Mouse (Mus musculus) heart, embryonic 16.5 days (tissue): ENCODE data around the gene Olfr1336. TPM values are rescaled to one million over a fixed set of nuclear protein-coding genes. Genes with fewer than 3 reads are reported as not detected.
"Not testable (repeated sequence)": the region's sequence is repeated elsewhere in the genome, so short reads cannot be mapped to it uniquely, and the experiment has no call there.

Experiments
- ATAC-seq: fragments of 200-750 bp; cut with Nextera tagmentation; replicated peaks from 2 replicates; pipeline ENCODE4 v1.8.0; 2017; ENCODE audit warnings: moderate number of reproducible peaks; ENCODE audit not compliant: insufficient read depth, low FRiP score; ENCODE audit errors: extremely low read depth
- H3K27ac ChIP-seq: fragments of 300-500 bp; sonication (generic); 2 replicates; pipeline ENCODE4 v1.5.1; 2014; ENCODE audit warnings: mild to moderate bottlenecking, low read length, control low read depth, moderate library complexity
- H3K27me3 ChIP-seq: fragments of 300-500 bp; sonication (generic); 2 replicates; pipeline ENCODE4 v1.6.1; 2014; ENCODE audit warnings: low read length, mixed read lengths; ENCODE audit not compliant: control insufficient read depth, insufficient read depth
- H3K36me3 ChIP-seq: fragments of 300-500 bp; sonication (generic); 2 replicates; pipeline ENCODE4 v1.6.1; 2014; ENCODE audit not compliant: control insufficient read depth, insufficient read depth
- H3K4me1 ChIP-seq: fragments of 300-500 bp; sonication (generic); 2 replicates; pipeline ENCODE4 v1.6.1; 2014; ENCODE audit warnings: low read length, mixed read lengths; ENCODE audit not compliant: control insufficient read depth, insufficient read depth
- H3K4me2 ChIP-seq: fragments of 300-500 bp; sonication (generic); 2 replicates; pipeline ENCODE4 v1.6.1; 2014; ENCODE audit warnings: low read depth, mild to moderate bottlenecking, control low read depth, low read length
- H3K4me3 ChIP-seq: fragments of 300-500 bp; sonication (generic); 2 replicates; pipeline ENCODE4 v1.5.1; 2014; ENCODE audit warnings: mild to moderate bottlenecking, control low read depth, low read length
- H3K9ac ChIP-seq: fragments of 300-500 bp; sonication (generic); 2 replicates; pipeline ENCODE4 v1.6.1; 2014; ENCODE audit warnings: low read length, control low read depth
- H3K9me3 ChIP-seq: fragments of 300-500 bp; sonication (generic); replicated peaks from 2 replicates; pipeline ENCODE4 v1.6.1; 2016; ENCODE audit warnings: low read length; ENCODE audit not compliant: control insufficient read depth
- WGBS: fragments of 180-500 bp; shearing (Covaris S2); extraction: QIAGEN DNeasy Blood & Tissue Kit; methylation state at CpG from one replicate; pipeline ENCODE4 v1.1.7; 2014; 5-methylcytosine and 5-hydroxymethylcytosine counted together
- polyA plus RNA-seq: library from polyadenylated mRNA; unstranded; fragments of >200 nt; fragmentation: Nextera tagmentation; extraction: Ambion mirVana; gene quantifications from 2 replicates; pipeline ENCODE4 v1.2.1, GENCODE M21; 2015

The Olfr1336 gene
- polyA plus RNA-seq, 1 experiment from 2014 or later: not detected

DNA sequence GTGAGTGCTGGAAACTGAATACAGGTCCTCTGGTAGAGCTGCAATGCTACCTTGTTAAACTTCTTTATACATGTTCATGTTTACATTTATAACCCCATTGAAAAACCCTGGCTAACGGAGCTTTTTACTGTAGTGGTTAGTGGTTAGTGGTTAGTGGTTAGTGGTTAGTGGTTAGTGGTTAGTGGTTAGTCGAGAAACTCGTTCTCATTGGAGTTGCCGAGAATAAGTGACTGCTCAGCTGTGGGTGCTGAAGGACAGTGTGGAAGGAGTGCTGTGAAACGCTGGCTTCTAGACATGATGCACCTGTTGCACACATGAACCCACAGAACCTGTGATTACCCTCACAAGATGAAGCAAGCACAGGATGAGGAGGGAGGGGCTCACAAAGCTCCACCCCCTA is 8.2 kb upstream of the Olfr1336 start:
- 71% methylated on average over 5 of the region's 5 CpGs for WGBS
- Histone ChIP-seq H3K36me3 (no peaks in the 10 kb centered on the region), H3K9me3 (peaks cover 3% of the 10 kb centered on the region; the same call in 1 of the 2 replicates), H3K4me1 (no peaks in the 10 kb centered on the region), H3K27ac (no peak overlapping the region), H3K9ac (no peak overlapping the region), H3K4me2 (no peak overlapping the region), H3K4me3 (no peak overlapping the region), H3K27me3 (no peaks in the 10 kb centered on the region)
- ATAC-seq: no peak

GRCm38 (mm10) chr7:6456399-6456798 is 431 bp downstream of the Olfr1336 start:
- Histone ChIP-seq H3K9me3 (peaks cover 3% of the 10 kb centered on the region), H3K9ac (no peak overlapping the region), H3K4me1 (no peaks in the 10 kb centered on the region), H3K27me3 (no peaks in the 10 kb centered on the region), H3K36me3 (no peaks in the 10 kb centered on the region), H3K4me3 (no peak overlapping the region), H3K27ac (no peak overlapping the region), H3K4me2 (no peak overlapping the region)
- WGBS: 41% methylated on average over 3 of the region's 3 CpGs
- ATAC-seq: no peak

DNA sequence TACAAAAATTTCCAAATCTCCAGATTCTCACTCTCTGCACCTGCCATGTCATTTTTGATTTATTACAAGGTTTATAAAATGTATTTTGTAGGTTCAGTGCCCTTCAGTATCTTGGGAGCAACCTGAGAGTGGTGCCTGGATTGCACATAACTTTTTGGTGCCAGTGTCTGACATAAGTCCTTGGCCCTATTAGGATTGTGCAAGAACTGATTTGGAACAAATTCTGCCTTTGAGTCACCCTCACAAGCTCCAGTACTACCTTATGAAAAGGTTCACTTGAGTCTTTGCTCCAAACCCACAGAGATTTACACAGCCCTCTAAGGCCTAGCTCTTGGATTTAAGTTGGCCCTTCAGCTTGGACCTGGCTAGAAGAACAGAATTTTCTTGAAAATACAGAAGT is 11.0 kb downstream of the Olfr1336 start, which contains the start of gene Olfr1346:
TSS of gene Olfr1346 (plus strand) at position 151 of the 400 bp plus-strand sequence.
- H3K4me3 ChIP-seq: no peak within 1 kb of the TSS
- no peak within 1 kb of the TSS for H3K9ac ChIP-seq
- H3K27me3 ChIP-seq: no peaks in the 10 kb centered on the region
- H3K27ac ChIP-seq: no peak within 1 kb of the TSS
- H3K4me1 ChIP-seq: no peaks in the 10 kb centered on the region
- 0 out of 2 replicates have a peak, but pooled peaks cover 2% of the 10 kb centered on the region for H3K9me3 ChIP-seq
- no peak for ATAC-seq
- H3K4me2 ChIP-seq: no peak within 1 kb of the TSS
- H3K36me3 ChIP-seq: no peaks in the 10 kb centered on the region

DNA sequence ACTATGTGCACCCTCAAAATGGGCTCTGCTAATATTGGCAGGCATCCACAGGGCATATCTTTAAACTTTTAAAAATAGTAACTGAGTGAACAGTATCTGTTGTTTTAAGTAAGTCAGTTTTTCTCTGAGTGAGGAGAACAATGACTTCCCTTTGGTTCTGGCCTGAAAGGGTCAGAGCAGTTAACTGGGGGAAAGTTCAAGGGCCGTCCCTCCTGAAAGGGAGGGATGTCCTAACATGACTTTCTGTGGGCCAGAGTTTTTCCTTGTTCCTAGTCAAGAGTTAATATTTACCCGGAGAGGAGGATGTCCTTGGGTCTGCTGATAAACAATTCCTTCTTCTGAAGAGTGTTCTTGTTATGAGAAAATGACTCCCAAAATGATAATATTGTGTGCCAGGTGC is 21.7 kb downstream of the Olfr1336 start:
- not testable (repeated sequence) for H3K9ac ChIP-seq, H3K4me1 ChIP-seq, H3K4me3 ChIP-seq, ATAC-seq, H3K36me3 ChIP-seq, H3K27ac ChIP-seq, H3K27me3 ChIP-seq, H3K9me3 ChIP-seq, H3K4me2 ChIP-seq
- 55% methylated on average over 2 of the region's 2 CpGs for WGBS

DNA sequence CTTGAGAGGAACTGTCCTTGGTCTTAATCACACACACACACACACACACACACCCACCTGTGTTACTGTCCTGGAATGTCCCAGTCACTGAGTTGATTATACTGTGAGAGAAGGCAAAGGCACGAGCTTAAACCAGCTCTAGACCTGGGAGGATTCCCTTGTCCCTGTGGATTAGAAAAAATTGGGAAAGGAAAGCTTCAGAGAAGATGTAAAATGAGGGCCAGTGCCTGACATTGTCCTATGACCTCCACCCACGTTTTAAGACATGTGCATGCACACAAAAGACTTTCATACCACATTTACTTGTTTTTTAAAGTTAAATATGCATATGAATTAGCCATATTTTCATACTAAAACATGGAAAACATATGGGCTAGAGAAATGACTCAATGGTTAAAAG is 30.9 kb downstream of the Olfr1336 start, which contains the start of gene Olfr5:
TSS of gene Olfr5 (minus strand) at position 101 of the 400 bp plus-strand sequence.
- Histone ChIP-seq H3K36me3 (no peaks in the 10 kb centered on the region), H3K4me1 (no peaks in the 10 kb centered on the region), H3K9me3 (peaks cover 6% of the 10 kb centered on the region; the same call in 1 of the 2 replicates), H3K27me3 (no peaks in the 10 kb centered on the region), H3K9ac (no peak within 1 kb of the TSS), H3K4me2 (no peak within 1 kb of the TSS), H3K27ac (no peak within 1 kb of the TSS), H3K4me3 (no peak within 1 kb of the TSS)
- 21% methylated on average over 2 of the region's 2 CpGs for WGBS
- ATAC-seq: no peak

GRCm38 (mm10) chr7:6499655-6500054 is 43.7 kb downstream of the Olfr1336 start, which contains the start of gene Olfr1347:
Gene Olfr1347, minus strand, starts transcription at chr7:6499755.
- Histone ChIP-seq H3K9me3 (peaks cover 8% of the 10 kb centered on the region; the same call in 1 of the 2 replicates), H3K9ac (no peak within 1 kb of the TSS), H3K36me3 (no peaks in the 10 kb centered on the region), H3K27me3 (no peaks in the 10 kb centered on the region), H3K27ac (no peak within 1 kb of the TSS), H3K4me2 (no peak within 1 kb of the TSS), H3K4me3 (no peak within 1 kb of the TSS), H3K4me1 (no peaks in the 10 kb centered on the region)
- 38% methylated on average over 1 of the region's 1 CpGs for WGBS
- ATAC-seq: no peak

GRCm38 (mm10) chr7:6508648-6509047 is 52.7 kb downstream of the Olfr1336 start, which contains the start of gene Olfr1348:
Gene Olfr1348, minus strand, starts transcription at chr7:6508748.
- no peak for ATAC-seq
- no peaks in the 10 kb centered on the region for H3K4me1 ChIP-seq
- 83% methylated on average over 1 of the region's 1 CpGs for WGBS
- H3K9me3 ChIP-seq: no peaks in the 10 kb centered on the region; the same call in 1 of the 2 replicates
- no peak within 1 kb of the TSS for H3K27ac ChIP-seq
- H3K27me3 ChIP-seq: no peaks in the 10 kb centered on the region
- no peak within 1 kb of the TSS for H3K4me3 ChIP-seq
- H3K9ac ChIP-seq: no peak within 1 kb of the TSS
- no peaks in the 10 kb centered on the region for H3K36me3 ChIP-seq
- H3K4me2 ChIP-seq: no peak within 1 kb of the TSS

Other genes with a start within 250 kb of the Olfr1336 start
- gene Zscan5b, start 233.9 kb upstream of the Olfr1336 start, polyA plus RNA-seq: not detected in 2 replicates
- not detected in 2 replicates for gene Epp13, start 203.5 kb upstream of the Olfr1336 start, polyA plus RNA-seq
- gene Zfp667, start 169.6 kb upstream of the Olfr1336 start, polyA plus RNA-seq: 4.9 and 5.1 TPM in 2 replicates
- 3.2 and 4.5 TPM in 2 replicates for gene Zfp583, start 124.9 kb upstream of the Olfr1336 start, polyA plus RNA-seq
- gene Gm3854, start 112.4 kb upstream of the Olfr1336 start, polyA plus RNA-seq: 1.0 and 1.5 TPM in 2 replicates
- 1.0 and 1.8 TPM in 2 replicates for gene Zfp78, start 92.9 kb upstream of the Olfr1336 start, polyA plus RNA-seq
- 7.6 and 9.5 TPM in 2 replicates for gene Zfp28, start 72.9 kb upstream of the Olfr1336 start, polyA plus RNA-seq
- 0.20 TPM in 1 of 2 replicates, not detected in the other for gene Smim17, start 57.5 kb upstream of the Olfr1336 start, polyA plus RNA-seq
- gene Gm20715, start 45.9 kb upstream of the Olfr1336 start, polyA plus RNA-seq: not detected in 2 replicates
- gene Olfr1344, start 17.5 kb upstream of the Olfr1336 start, polyA plus RNA-seq: not detected in 2 replicates
- gene Olfr1346, start 10.9 kb downstream of the Olfr1336 start, polyA plus RNA-seq: not detected in 2 replicates
- gene Olfr5, start 30.8 kb downstream of the Olfr1336 start, polyA plus RNA-seq: not detected in 2 replicates
- not detected in 2 replicates for gene Olfr1347, start 43.6 kb downstream of the Olfr1336 start, polyA plus RNA-seq
- gene Olfr1348, start 52.6 kb downstream of the Olfr1336 start, polyA plus RNA-seq: not detected in 2 replicates
- not detected in 2 replicates for gene Olfr1349, start 66.8 kb downstream of the Olfr1336 start, polyA plus RNA-seq
- gene Olfr1350, start 108.7 kb downstream of the Olfr1336 start, polyA plus RNA-seq: not detected in 2 replicates
- gene Zim1, start 240.3 kb downstream of the Olfr1336 start, polyA plus RNA-seq: 6.6 and 11.6 TPM in 2 replicates